Mouse (Mus musculus) T-helper 2 cell (primary cell): Measurements from ENCODE around the gene Tnnc2.

Experiments used
- in situ Hi-C: fragments of 300-600 bp; cut with MboI, MseI; formaldehyde crosslinking; loops from one replicate; pipeline ENCODE4 v1.15.1; 2025; ENCODE audit warnings: high pct_unique_total_duplicates

Tnnc2 gene

GRCm38 (mm10) chr2:164795868-164796267, 16.1 kb upstream of the Tnnc2 start:
- in situ Hi-C loops: loop anchor here (10.0 kb wide), 1 partner anchor 519 kb away; no protein-coding TSS in a partner anchor

DNA sequence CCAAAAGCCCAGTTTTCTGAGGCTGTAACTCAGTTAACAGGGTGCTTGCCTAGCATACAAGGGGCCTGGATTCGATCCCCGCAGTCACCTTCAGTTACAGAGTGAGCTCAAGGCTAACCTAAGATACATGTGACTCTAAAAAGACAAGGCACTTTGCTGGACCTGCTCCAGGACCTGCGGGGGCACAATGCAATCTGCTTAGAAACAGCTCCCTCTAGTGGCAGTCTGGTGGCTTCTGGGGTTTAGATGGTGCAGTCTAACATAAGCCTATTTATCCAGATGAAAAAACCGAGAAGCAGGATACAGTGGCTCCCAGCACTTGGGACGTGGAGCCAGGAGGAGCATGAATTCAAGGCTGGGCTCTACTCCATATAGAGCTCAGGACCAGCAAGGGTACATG, 14.5 kb upstream of the Tnnc2 start:
- in situ Hi-C loops: loop anchor here (10.0 kb wide), 1 partner anchor 521 kb away; no protein-coding TSS in a partner anchor

DNA sequence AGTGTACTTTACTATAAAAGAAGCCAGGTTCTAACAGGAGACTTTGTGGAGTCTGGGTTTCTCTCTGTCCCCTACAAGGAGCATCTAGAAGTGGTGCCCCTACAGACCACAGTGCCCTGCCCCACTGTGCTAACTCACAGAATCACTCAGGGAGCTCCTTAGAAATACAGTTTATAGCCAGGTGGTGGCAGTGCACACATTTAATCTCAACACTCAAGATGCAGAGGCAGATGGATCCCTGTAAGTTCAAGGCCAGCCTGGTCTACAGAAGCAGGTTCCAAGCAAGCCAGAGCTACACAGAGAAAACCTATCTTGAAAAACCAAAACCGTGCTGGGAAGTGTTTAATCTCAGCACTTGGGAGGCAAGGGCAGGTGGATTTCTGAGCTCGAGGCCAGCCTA, 14.0 kb upstream of the Tnnc2 start:
- in situ Hi-C loops: loop anchor here (10.0 kb wide), 1 partner anchor 521 kb away; no protein-coding TSS in a partner anchor

- in situ Hi-C loops: loop anchor here (10.0 kb wide), 1 partner anchor 522 kb away; no protein-coding TSS in a partner anchor
These were observed 13.5 kb upstream of the Tnnc2 start for GRCm38 (mm10) chr2:164793236-164793635.

DNA sequence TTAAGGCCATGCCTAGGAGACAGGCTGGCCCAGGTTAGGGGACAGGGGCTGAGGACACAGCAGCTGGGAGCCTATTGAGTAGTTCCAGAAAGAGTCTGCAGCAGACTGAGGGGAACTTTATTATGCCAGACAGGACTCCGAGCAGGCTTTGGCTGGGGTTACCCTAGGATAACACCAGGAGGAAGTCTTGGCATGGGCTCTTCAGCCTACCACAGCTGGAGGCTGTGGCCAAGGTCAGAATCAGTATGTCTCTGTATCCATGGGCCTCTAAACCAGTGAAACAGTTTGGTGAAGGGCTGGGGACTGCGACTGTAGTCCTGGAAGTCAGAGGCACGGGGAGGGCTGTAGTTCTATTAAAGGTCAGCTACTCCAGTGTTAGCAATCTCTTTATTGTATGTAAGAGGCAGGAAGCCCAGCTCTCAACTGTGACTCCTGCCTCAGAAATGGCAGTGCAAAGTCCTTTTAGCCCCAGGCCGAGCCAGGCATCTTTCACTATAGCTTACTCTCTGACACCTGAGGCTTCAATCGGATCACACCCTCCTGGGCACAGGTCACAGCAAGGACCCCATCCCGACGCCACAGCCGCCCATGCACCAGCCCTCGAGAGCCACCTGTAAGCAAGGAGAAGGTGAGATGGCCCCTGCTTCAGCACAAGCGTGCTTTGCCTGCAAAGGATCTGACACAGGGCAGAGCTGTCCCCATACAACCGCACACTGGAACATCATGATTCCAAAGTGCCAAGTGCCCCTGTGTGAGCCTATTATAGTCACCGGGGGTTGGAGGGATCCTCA, 12.8 kb upstream of the Tnnc2 start:
- in situ Hi-C loops: loop anchor here (10.0 kb wide), 1 partner anchor 522 kb away; no protein-coding TSS in a partner anchor

- in situ Hi-C loops: loop anchor here (10.0 kb wide), 1 partner anchor 523 kb away; no protein-coding TSS in a partner anchor
These were observed 12.1 kb upstream of the Tnnc2 start for GRCm38 (mm10) chr2:164791841-164792261.

- in situ Hi-C loops: loop anchor here (10.0 kb wide), 1 partner anchor 524 kb away; no protein-coding TSS in a partner anchor
These were observed 10.7 kb upstream of the Tnnc2 start for GRCm38 (mm10) chr2:164790451-164790850.

DNA sequence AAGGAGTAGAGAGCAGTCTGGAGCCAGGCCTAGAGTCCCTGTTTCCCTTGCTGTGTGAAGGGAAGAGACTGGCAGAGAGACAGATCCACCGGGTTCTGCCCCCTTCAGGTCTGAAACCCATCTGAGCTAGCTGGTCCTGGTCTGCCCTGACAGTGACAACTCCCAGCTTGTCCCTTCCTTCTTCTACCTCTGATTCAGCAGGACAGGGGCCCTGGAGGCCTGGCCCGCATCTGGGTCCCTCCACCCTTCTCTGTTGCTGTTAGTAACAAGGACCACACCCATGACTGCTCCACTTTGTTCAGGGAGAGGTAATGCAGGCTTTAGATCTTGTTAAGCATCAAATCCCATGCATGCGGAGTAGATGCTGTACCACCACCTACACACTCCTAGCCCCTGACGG, 8.6 kb upstream of the Tnnc2 start:
- in situ Hi-C loops: no loop called here

DNA sequence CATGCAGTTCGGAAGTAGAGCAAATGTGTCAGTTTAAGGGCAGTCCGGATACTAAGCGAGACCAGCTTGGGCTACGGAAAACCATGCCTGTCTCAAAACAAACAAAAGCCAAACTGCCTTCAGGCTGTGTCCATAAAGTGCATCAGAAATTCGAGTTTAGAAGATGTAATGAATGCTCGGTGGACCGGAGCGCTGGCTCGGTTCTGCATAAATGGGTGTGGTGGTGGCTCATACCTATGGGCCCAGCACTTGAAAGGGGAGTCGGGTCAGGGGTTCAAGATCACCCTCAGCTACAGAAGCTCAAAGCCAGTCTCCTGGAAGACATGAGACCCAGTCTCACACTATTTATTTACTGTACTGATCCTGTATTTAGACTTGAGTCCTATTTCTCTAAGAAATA, 8.0 kb upstream of the Tnnc2 start:
- in situ Hi-C loops: no loop called here

DNA sequence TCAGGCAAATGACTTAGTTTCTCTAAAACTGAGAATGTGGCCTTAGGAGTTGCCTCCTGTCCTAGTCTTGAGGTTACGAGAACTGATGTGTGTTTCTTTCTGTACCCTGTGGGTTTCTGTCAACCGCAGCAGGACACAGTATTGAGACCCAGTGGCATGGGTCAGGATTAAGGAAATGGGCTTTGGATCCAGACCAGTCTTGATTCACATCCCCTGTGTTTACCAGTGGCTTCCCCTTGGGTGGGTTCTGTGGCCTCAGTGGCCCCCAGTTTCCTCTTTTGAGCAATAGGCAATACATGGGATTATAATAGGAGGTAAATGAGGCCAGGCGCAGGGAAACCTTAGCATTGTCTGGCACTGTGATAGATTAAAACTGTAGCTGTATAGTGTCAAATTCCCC, 7.3 kb upstream of the Tnnc2 start:
- in situ Hi-C loops: no loop called here

- in situ Hi-C loops: no loop called here
These were observed 6.7 kb upstream of the Tnnc2 start for GRCm38 (mm10) chr2:164786388-164786885.

DNA sequence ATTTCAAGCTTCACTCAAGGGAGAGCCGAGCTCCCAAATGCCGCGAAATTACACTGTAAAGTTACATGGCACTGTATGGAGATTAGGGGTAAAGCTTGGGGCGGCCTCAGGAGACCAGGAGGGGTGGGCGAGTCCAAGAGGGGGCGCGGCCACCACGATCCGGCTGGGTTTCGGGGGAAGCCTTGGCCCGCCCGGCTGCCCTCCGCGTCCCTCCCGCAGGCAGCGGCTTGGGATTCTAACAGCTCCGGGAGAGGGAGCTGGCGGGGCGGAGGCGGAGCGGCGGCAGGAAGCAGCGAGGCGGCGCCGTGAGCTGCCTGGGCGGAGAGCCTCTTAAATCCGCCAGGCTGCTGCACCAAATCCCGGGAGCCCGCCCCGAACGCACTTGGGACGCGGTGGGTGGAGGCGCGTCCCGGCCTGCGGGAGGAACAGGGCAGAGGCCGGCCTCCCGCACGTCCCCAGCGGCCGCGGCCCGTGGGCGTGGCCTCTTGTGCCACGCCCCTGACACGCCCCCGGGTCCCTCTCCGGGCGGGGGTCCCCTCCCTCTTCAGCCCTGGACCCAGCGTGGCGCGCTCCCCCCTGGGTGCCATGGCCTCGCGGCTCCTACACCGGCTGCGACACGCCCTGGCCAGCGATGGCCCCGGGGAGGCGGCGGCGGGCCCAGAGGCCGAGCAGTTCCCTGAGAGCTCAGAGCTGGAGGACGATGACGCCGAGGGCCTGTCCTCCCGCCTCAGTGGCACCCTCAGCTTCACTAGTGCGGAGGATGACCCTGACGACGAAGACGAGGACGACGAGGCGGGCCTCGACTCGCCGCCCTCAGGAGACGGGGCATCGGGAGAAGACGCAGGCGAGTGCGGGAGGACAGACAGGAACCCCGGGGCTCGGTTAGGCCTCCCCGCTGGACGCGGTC, 6.0 kb upstream of the Tnnc2 start, which contains the start of gene Snx21:
Snx21 (plus strand) TSS at position 343 of the 907 bp plus-strand sequence.
- in situ Hi-C loops: no loop called here

DNA sequence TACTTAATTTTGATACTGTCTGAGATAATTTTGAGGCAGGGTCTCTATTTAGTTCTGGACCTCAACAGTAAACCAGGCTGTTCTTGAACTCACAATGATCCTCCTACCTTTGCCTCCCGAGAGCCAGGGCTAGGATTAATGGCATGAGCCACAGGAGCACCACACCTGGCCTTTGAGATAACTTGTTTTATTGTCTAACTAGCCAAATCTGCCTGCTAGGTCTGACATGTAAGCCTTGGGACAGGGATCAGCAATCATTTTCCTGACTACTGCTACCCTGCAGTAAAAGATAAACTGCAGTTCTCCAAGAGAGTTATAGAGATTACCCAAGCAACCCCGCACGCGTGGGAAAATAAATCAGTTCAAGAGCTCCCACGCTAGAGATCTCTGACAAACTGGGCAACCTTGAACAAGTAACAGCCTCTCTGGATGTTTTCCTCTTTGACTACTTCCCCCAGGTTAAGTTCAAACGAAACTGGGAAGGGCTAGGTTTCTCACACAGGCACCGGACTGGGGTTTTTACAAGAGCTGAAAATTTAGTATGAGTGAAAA, 5.2 kb upstream of the Tnnc2 start:
- in situ Hi-C loops: no loop called here

GRCm38 (mm10) chr2:164783926-164784581, 4.3 kb upstream of the Tnnc2 start:
- in situ Hi-C loops: no loop called here

DNA sequence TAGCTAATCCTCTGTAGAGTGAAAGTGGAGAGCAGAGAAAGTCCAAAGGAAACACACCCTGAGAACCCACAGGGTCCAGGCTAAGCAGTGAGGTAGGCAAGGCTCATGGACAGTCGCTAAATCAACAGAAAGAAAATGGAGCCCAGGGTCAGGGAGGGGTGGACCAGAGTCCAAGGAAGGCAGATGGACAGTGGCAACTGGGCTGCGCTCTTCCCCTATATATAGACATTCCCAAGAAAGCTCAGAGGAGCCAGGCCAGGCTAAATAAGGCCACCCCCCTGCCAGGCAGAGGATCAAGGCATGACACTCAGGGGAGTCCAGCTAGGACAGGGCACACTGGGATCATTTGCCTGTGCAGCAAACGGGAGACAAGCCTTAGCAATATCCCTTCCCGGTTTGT, 2.1 kb upstream of the Tnnc2 start:
- in situ Hi-C loops: no loop called here

DNA sequence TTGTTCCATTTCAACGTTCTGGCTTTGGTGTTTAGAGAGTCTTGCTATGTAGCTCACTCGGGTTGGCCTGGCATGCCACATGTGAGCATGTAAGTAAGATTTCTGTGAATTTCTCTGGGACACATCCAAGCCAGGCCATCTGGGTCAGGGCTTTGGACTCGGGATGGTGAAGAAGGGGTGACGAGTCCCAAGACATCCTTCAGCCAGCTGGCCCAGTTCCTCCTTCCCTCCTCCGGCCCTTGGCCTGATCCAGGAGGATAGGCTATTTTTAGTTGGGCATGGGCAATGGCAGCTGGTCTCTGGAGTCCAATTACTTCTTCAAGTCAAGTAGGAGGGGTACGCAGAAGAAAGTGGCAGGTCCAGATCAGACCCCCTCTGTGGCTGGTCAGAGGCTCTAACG, 958 bp downstream of the Tnnc2 start:
- in situ Hi-C loops: no loop called here

GRCm38 (mm10) chr2:164778015-164778287, 1.8 kb downstream of the Tnnc2 start:
- in situ Hi-C loops: no loop called here

GRCm38 (mm10) chr2:164777246-164778014, 2.3 kb downstream of the Tnnc2 start:
- in situ Hi-C loops: no loop called here

DNA sequence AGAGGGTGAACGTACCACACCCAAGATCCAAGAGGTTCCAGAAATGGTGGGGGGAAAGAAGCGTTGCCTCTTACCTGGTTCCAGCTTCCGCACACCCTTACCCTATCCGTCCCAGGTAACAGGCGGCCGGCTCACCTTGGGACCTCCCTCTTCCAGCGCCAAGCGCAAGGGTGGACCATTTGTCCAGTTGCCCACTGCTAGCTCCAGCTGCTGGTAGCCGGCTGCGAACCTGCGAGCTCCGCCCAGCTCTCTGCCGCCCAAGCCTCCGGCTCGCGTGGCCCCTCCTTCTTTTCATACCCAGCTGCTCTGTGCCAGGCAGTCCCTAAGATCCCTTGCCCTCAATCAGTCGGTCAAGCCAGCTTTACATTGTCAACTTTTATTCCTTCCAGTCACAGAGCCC, 3.0 kb downstream of the Tnnc2 start:
- in situ Hi-C loops: no loop called here

DNA sequence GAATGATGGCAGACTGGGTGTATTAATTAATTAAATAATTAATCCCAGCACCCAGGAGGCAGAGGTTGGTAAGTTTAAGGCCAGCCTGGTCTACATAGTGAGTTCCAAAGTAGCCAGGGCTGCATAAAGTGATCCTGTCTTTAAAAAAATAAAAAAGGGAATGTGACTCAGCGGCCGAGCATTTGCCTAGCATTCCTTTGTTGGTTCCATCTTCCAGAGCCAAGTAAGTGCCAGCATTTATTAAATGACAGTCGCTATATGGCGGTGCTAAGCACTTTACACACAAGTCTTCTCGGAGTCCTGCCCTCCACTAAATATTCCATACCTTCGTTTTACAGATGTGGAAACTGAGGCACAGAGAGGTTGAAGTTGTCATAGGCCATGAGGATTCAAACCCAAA, 3.6 kb downstream of the Tnnc2 start:
- in situ Hi-C loops: no loop called here

DNA sequence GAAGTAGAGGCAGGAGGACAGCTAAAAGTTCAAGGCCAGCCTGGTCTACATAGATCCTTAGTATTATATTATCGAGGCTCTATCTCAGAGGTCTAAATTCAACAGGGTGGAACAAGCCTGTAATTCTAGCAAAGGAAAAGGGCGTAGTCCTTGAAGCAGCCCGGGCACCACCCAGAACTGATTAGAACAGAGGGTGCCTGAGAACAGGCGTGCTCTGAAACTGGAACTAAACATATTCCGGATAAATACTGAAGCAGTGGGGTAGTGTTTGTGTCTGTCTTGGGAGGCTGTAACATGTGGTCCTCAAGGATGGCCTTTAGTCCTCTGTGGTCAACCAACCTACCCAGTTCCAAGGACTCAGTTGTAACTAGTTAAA, 5.8 kb downstream of the Tnnc2 start:
- in situ Hi-C loops: no loop called here
